Mouse (Mus musculus): ENCODE data around the gene Casr. TPM values are rescaled to one million over a fixed set of nuclear protein-coding genes. Genes with fewer than 3 reads are reported as not detected.

Gene Casr
- polyA plus RNA-seq, 1 experiment: 0.08 TPM

DNA sequence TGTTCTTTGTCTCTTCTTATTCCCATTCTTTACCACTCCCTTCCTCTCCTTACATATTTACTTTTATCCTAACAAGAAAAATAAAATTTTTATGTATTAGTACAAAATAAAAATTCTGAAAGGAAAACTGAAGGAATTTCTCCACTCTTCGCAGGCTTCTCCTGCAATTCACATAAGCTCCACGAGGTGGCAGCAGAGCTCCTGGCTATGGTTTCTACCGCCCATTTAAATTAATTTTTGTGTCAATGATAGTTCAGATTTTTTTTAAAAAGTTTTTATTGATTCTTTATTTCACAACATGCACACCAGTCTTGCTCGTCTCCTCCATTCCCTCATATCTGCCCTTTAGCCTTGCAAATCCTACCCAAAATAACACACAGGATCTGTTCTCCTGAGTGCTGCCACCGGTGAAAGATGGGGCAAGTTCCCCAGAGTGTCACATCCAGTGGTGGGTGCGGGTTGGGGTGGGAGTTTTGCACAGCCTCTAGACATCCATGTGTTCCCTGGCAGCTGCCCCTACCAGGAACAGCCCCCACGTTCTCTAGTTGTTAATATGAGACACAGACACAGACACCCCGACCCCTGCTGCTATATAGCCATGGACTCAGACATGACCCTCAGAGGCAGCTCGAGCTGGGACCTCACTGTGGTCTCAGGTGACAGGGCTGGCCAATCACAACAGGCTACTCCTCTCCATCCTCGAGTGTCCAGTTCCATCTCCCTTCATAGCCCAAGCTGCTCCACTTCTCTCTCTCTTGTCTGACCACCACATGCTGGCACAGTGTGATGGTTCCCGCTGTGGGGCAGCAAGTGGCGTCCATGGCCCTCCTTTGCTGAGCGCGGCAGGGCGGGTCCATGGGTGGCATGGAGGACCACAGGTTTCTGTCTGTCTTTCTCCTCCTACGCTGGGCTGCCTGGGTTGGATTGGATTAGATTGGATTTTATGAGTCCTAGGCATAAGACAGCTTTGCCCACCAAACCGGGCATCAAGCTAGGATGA is 88.4 kb downstream of the Casr start:
- Histone ChIP-seq H3K36me3 (ENCODE audit: control insufficient read depth, insufficient read depth) (no peaks in the 10 kb centered on the region), H3K4me2 (ENCODE audit: low read depth) (no peak overlapping the region), H3K79me2 (ENCODE audit: control insufficient read depth, insufficient read depth) (no peaks in the 10 kb centered on the region), H3K27me3 (ENCODE audit: control insufficient read depth, insufficient read depth, insufficient read length) (no peaks in the 10 kb centered on the region), H3K4me3 (no peak overlapping the region), H3ac (ENCODE audit: control insufficient read depth, insufficient read length) (no peak overlapping the region)
- no peak for TF ChIP-seq POLR2A (IDR thresholded peaks at IDR 0.05; ENCODE audit: insufficient read length, low read depth)
- no peak for TF ChIP-seq MAX (IDR thresholded peaks at IDR 0.05; ENCODE audit: low read depth)
- no peak for TF ChIP-seq TCF12 (IDR thresholded peaks at IDR 0.05; ENCODE audit: insufficient read depth, poor library complexity, severe bottlenecking)
- TF ChIP-seq SRF (IDR thresholded peaks at IDR 0.05; ENCODE audit: control insufficient read depth, insufficient read length, low read depth): no peak
- TF ChIP-seq MYOD1 (IDR thresholded peaks at IDR 0.05; ENCODE audit: control insufficient read depth in 1 of 3, insufficient read length in 2 of 3, low read depth in 2 of 3): no peak
- no peak for TF ChIP-seq REST (IDR thresholded peaks at IDR 0.05; ENCODE audit: insufficient read depth, insufficient read length)
- TF ChIP-seq TCF3 (IDR thresholded peaks at IDR 0.05; ENCODE audit: insufficient read length, low read depth): no peak
- TF ChIP-seq E2F4 (IDR thresholded peaks at IDR 0.05; ENCODE audit: insufficient read depth): no peak
- no peak for TF ChIP-seq CEBPB (IDR thresholded peaks at IDR 0.05; ENCODE audit: insufficient read depth, poor library complexity, severe bottlenecking)
- TF ChIP-seq USF1 (IDR thresholded peaks at IDR 0.05; ENCODE audit: low read depth): no peak
- TF ChIP-seq MYOG (IDR thresholded peaks at IDR 0.05; ENCODE audit: control insufficient read depth in 1 of 3, insufficient read depth in 1 of 3, insufficient read length in 2 of 3, low read depth in 2 of 3): no peak
- TF ChIP-seq POLR2AphosphoS2 (IDR thresholded peaks at IDR 0.05; ENCODE audit: insufficient read length, low read depth): no peak

GRCm38 (mm10) chr16:36471066-36471633 is 90.8 kb downstream of the Casr start:
- no peak overlapping the region for H3ac ChIP-seq (ENCODE audit: control insufficient read depth, insufficient read length)
- no peak for TF ChIP-seq MYOD1 (IDR thresholded peaks at IDR 0.05; ENCODE audit: control insufficient read depth in 1 of 3, insufficient read length in 2 of 3, low read depth in 2 of 3)
- TF ChIP-seq TCF12 (IDR thresholded peaks at IDR 0.05; ENCODE audit: insufficient read depth, poor library complexity, severe bottlenecking): no peak
- no peak for TF ChIP-seq TCF3 (IDR thresholded peaks at IDR 0.05; ENCODE audit: insufficient read length, low read depth)
- H3K4me2 ChIP-seq (ENCODE audit: low read depth): no peak overlapping the region
- no peaks in the 10 kb centered on the region for H3K27me3 ChIP-seq (ENCODE audit: control insufficient read depth, insufficient read depth, insufficient read length)
- H3K36me3 ChIP-seq (ENCODE audit: control insufficient read depth, insufficient read depth): no peaks in the 10 kb centered on the region
- H3K79me2 ChIP-seq (ENCODE audit: control insufficient read depth, insufficient read depth): no peaks in the 10 kb centered on the region
- H3K4me3 ChIP-seq: no peak overlapping the region

DNA sequence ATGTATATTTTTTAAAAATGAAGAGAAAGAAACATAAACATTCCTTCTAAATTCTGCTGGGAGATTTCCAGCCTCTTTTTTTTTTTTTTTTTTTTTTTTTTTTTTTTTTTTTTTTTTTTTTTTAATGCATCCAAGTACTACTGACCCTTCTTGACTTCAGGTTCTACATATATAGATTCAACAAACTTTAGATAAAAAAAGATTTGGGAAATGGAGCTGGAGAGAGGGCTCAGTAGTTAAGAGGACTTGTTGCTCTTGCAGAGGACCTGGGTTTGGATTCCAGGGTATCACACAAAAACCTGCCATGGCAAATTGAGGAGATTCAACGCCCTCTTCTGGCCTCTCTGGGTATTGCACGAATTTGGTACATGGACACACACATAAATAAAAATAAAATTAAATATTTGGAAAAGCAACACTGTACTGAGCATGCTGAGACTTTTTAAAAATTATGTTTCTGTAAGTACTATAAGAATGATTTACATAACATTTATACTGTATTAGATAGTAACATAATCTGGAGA is 91.9 kb downstream of the Casr start:
- H3K27me3 ChIP-seq (ENCODE audit: control insufficient read depth, insufficient read depth, insufficient read length): no peaks in the 10 kb centered on the region
- H3K79me2 ChIP-seq (ENCODE audit: control insufficient read depth, insufficient read depth): no peaks in the 10 kb centered on the region
- TF ChIP-seq CEBPB (IDR thresholded peaks at IDR 0.05; ENCODE audit: insufficient read depth, poor library complexity, severe bottlenecking) (no peak), USF1 (IDR thresholded peaks at IDR 0.05; ENCODE audit: low read depth) (no peak), TCF12 (IDR thresholded peaks at IDR 0.05; ENCODE audit: insufficient read depth, poor library complexity, severe bottlenecking) (no peak), MAX (IDR thresholded peaks at IDR 0.05; ENCODE audit: low read depth) (no peak), POLR2AphosphoS2 (IDR thresholded peaks at IDR 0.05; ENCODE audit: insufficient read length, low read depth) (no peak), E2F4 (IDR thresholded peaks at IDR 0.05; ENCODE audit: insufficient read depth) (no peak), MYOG (IDR thresholded peaks at IDR 0.05; ENCODE audit: control insufficient read depth in 1 of 3, insufficient read depth in 1 of 3, insufficient read length in 2 of 3, low read depth in 2 of 3) (no peak), SRF (IDR thresholded peaks at IDR 0.05; ENCODE audit: control insufficient read depth, insufficient read length, low read depth) (no peak), MYOD1 (IDR thresholded peaks at IDR 0.05; ENCODE audit: control insufficient read depth in 1 of 3, insufficient read length in 2 of 3, low read depth in 2 of 3) (no peak), POLR2A (IDR thresholded peaks at IDR 0.05; ENCODE audit: insufficient read length, low read depth) (no peak), TCF3 (IDR thresholded peaks at IDR 0.05; ENCODE audit: insufficient read length, low read depth) (no peak), REST (IDR thresholded peaks at IDR 0.05; ENCODE audit: insufficient read depth, insufficient read length) (no peak)
- H3K4me2 ChIP-seq (ENCODE audit: low read depth): no peak overlapping the region
- H3K4me3 ChIP-seq: no peak overlapping the region
- H3K36me3 ChIP-seq (ENCODE audit: control insufficient read depth, insufficient read depth): no peaks in the 10 kb centered on the region
- no peak overlapping the region for H3ac ChIP-seq (ENCODE audit: control insufficient read depth, insufficient read length)

DNA sequence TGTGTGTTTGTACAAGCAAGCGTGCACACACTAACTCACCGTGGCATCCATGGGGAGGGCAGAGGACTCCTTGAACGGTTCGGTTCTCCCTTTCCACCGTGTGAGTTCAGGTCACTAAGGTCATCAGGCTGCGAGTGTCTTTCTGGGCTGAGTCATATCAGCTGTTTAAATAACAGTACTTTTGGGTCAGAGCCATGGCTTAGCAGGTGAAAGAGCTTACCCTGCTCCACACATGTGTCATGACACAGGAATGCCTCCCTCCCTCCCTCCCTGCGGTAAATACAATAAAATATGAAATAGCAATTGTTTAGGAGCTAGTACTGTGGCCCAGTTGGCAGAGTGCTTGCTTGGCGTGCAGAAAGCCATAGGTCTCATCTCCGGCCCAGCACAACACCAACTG is 92.6 kb downstream of the Casr start:
- Histone ChIP-seq H3K79me2 (ENCODE audit: control insufficient read depth, insufficient read depth) (no peaks in the 10 kb centered on the region), H3K27me3 (ENCODE audit: control insufficient read depth, insufficient read depth, insufficient read length) (no peaks in the 10 kb centered on the region), H3ac (ENCODE audit: control insufficient read depth, insufficient read length) (no peak overlapping the region), H3K4me3 (no peak overlapping the region), H3K4me2 (ENCODE audit: low read depth) (no peak overlapping the region), H3K36me3 (ENCODE audit: control insufficient read depth, insufficient read depth) (no peaks in the 10 kb centered on the region)
- TF ChIP-seq MYOD1 (IDR thresholded peaks at IDR 0.05; ENCODE audit: control insufficient read depth in 1 of 3, insufficient read length in 2 of 3, low read depth in 2 of 3) (peak in 1 of 3 experiments; percentile 30), POLR2AphosphoS2 (IDR thresholded peaks at IDR 0.05; ENCODE audit: insufficient read length, low read depth) (no peak)
